Mouse (Mus musculus) regulatory T cell (primary cell): ENCODE measurements at regions not wholly inside any gene's neighbourhood (a gene's known extent, or its start where the extent isn't known, plus 50 kb on each side); places are given as distances from the start of the nearest gene placed in this dataset.

Source experiments
- in situ Hi-C: fragments of 300-600 bp; cut with MboI, MseI; formaldehyde crosslinking; loops from one replicate; pipeline ENCODE4 v1.15.1; 2025; ENCODE audit warnings: high pct_unique_total_duplicates

- in situ Hi-C loops = no loop called here
Measured at GRCm38 (mm10) chr13:42358588-42358987, 57.3 kb downstream of the Edn1 start.

DNA sequence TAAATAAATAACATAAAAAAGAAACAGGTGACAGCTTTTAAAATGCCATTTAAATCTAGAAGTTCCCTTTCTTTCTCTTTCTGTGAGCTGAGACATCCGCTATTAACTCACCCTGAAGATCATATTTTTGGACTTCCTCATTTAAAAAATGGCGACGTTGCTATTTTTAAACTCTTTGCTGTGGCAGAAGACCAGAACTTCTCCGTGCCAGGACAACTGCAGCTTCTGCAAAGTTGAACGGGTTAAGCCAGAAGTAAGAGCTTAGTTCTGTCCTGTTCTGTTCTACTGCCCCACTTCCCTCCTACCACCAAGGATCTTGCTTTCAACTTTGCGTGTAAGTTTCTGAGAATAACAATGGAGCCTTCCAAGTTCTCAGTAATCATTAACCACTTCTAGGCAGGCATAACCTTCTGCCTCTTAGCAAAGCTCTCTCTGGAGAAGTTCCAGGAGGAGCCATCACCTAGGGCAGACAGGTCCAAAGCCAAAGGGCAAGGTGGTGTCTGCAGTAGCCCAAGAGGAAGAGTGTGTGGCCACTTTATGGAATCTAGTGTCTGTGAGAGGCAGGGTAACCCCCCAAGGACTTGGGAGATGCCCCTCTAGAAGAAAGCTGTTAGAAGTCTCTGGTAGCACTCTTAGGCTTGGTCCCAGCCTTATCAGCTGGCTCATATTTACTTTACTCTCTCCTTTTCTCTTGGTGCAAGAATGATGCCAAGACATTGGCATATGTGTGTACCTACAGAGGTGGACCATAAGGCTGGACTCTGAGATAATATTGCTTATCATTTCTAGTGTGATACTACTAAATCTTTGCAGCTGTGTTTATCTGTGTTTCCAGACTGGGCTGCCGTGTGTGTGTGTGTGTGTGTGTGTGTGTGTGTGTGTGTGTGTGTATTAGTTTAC lies 66.6 kb downstream of the Edn1 start:
- in situ Hi-C loops = no loop called here

DNA sequence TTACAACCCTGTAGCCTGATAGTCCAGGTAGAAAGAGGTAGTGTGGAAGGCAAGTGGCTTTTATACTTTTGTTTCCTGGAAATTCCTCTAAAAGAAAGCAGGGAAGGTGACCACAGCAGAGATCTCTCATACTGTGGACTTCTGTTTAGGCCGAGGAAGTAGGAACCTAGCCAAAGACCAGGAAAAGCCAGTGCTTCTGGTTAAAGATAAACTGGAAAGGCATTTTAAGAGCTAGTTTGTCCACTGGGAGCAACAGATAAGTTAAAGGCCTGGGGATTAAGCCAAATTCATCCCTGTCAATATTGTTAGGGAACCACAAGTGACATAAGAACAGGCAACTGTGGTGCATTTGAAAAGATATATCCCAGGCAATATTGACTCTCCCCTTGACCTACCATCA lies 68.5 kb downstream of the Edn1 start:
- in situ Hi-C loops = no loop called here

GRCm38 (mm10) chr13:42372201-42372600 lies 70.9 kb downstream of the Edn1 start:
- in situ Hi-C loops = no loop called here

DNA sequence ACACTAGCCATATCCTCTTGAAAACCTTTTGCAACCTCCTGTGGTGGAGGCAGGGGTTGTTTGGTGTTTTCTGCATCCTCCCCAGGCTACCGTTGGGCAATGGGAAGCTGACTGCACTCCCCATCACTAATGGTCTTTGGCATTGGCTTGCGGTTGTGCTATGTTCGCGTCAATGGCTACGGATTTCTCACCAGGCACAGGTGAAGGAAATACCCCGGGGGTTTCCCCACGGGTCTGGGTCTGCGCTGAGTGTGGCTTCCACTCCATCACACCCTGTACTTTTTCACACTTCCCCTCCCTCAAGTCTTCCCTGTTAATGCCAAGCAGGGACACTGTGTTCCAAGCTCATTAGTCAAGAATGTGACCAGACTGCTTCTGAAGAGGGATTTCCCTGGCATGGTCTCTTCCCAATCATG lies 72.9 kb downstream of the Edn1 start:
- in situ Hi-C loops = no loop called here

DNA sequence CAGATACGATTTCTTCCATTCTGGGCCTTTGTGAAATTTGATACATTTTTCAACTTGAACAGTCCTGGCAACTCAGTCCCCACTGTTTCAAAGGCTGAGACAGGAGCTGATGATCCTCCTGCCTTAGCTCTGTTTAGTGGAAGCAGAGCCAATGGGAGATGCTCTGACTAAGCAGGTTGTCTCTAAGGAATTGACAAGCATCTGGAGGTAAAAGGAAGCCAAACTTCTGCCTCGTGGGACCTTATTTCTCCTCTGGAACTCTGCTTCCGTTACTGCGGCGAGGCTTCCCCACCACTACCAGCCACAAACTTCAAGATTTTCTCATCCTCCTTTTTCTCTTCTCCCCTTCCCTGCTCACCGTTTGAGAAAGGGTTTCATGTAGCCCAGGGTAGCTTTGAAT lies 78.4 kb downstream of the Edn1 start:
- in situ Hi-C loops = no loop called here

DNA sequence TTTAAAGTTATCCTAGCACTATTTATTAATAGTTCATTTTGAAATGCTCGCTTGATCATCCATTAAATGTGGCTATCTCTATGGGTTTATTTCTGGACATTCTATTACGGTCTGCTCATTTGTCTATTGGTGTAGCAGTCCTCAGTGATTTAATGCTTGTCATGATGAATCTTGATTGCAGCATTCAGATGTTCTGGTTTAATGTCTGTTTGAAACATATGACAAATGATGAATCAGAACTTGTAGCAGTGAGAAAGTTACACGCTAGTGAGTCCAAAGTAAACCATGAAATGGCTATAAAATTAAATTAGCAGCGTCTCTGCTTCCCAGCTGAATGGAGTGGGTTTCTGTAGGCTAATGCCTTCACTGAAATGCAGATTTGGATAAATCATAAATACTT lies 81.8 kb downstream of the Edn1 start:
- in situ Hi-C loops = no loop called here

DNA sequence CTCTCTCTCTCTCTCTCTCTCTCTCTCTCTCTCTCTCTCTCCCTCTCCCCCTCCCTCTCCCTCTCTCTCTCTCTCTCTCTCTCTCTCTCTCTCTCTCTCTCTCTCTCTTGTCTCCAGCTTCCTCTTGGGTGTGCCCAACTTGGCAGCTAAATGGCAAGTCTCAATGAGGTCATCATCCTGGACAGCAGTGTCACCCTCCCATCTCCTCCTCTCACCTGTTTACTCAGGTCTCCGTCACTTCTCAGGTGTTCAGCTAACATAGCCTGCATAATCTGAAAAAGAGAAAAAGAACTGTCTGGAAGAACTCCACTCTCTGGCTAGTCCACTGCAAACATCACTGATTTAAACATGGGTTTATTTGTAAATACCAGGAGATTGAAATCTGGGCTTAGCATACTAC lies 89.1 kb downstream of the Edn1 start:
- in situ Hi-C loops = no loop called here

GRCm38 (mm10) chr13:42391330-42392005 lies 90.2 kb downstream of the Edn1 start:
- in situ Hi-C loops = no loop called here

DNA sequence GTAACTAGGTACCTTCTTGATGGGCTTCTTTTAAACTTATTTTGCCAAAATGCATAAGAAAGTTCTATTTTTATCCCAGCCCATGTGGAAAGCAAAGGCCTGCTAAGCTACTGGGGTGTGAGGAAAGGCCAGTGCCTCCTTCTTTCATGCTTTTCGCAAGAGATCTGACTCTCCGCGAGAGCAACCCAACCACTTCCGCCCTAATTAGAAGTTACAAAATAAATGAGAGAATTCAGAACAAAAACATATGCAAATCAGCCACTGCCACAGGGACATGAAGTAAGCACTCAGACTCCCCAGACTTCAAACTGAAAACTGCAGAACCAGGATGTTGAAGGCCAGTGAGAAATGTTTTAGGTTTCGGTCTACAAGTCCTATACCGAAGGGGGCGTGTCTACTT lies 91.4 kb downstream of the Edn1 start:
- in situ Hi-C loops = no loop called here

DNA sequence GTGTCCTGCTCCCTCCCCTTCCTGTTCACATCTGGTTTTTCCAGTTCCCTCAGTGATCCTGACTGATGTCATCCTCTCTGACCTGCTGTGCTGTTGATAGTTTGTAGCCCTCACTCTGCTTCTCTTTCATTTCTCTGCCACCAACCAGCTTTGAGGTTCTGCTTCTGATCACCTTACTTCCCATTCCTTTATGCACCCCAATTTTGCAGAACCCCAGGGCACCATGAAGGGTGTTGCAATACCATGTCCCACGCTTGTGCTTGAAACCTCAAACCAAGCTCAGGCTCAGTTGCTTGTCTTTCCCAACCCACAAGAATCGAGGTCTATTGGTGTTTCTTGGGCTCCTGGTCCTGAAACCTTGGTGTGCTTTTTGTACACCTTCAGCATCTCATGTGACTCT lies 93.3 kb downstream of the Edn1 start:
- in situ Hi-C loops = no loop called here

DNA sequence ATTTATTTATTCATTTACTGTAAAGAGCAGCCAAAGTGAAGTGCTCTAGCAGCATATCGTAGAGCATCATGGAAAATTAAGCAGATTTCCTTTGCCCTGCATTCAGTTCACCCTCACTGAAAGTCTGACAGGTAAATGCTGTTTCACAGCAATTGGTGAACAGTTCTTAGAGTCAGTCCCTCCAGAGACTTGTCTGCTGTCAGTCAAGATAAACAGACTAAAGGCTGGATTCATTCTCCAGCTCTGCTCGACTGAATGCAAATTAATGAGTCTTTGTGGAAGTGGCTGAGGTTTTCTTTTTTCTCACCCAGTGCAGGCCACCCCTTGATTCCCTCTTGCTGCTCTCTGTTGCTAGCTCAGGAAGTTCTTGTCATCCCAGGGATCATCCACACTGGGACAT lies 100.2 kb downstream of the Edn1 start:
- in situ Hi-C loops = no loop called here

DNA sequence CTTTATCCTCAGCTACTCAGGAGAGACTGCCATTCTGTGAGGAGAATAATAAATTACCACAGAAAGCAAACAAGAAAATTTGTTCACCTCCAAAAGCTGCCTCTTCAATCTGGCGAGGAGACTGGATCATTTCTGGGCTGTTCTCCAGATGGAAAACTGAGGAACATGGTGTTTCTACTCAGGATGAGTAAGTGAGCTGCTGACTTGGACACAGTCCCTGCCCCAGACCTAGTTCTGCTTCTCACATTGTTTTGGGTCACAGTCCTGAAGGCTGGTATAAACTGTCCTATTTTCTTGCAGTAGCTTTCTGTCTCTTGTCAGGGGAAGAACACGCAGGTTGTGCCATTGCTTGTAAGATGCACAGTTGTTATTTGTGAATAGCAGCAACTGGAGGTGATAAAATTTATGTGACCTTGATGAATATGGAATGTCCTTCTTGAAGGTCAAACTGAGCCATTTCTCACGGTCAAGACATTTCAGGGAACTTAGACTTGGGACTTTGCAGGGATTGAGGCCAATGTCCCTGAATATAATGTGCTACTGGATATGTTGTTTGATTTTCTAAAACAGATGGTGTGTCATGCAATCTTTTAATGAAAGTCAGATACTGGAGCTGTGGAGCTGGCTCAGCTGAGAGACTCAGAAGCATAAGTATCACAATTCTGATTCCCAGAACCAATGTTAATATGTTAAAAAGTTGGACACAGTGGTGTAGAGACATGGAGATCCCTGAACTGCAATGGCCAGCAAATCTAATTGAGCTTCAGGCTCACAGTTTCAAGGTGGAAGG lies 102.2 kb downstream of the Edn1 start:
- in situ Hi-C loops = no loop called here

GRCm38 (mm10) chr13:42412652-42413282 lies 111.5 kb downstream of the Edn1 start:
- in situ Hi-C loops = loop anchor here (10.0 kb wide), 1 partner anchor 1552 kb away; no protein-coding TSS in a partner anchor

GRCm38 (mm10) chr13:42446921-42447320 lies 145.6 kb downstream of the Edn1 start:
- in situ Hi-C loops = no loop called here

- in situ Hi-C loops = no loop called here
Measured at GRCm38 (mm10) chr13:42453665-42454064, 152.4 kb downstream of the Edn1 start.

- in situ Hi-C loops = no loop called here
Measured at GRCm38 (mm10) chr13:42459892-42460291, 158.6 kb downstream of the Edn1 start.

DNA sequence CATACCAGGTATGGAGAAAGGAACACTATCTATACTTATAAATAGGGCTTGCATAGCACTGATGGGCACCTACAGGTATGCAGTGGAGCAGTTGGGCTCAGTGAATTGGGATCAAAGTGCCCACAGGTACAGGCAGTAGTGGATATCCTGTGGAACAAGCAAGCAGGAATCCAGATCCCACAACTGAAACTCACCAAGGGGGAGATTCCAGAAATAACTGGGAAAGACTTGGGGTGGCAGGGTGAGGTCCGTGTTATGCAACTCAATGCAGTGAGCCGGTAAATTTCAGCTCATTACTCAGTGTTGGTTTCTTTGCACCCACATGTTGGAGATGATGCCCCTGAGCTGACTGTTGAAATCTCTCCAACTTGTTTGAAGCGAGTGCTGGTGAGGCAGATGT lies 177.5 kb downstream of the Edn1 start:
- in situ Hi-C loops = no loop called here

DNA sequence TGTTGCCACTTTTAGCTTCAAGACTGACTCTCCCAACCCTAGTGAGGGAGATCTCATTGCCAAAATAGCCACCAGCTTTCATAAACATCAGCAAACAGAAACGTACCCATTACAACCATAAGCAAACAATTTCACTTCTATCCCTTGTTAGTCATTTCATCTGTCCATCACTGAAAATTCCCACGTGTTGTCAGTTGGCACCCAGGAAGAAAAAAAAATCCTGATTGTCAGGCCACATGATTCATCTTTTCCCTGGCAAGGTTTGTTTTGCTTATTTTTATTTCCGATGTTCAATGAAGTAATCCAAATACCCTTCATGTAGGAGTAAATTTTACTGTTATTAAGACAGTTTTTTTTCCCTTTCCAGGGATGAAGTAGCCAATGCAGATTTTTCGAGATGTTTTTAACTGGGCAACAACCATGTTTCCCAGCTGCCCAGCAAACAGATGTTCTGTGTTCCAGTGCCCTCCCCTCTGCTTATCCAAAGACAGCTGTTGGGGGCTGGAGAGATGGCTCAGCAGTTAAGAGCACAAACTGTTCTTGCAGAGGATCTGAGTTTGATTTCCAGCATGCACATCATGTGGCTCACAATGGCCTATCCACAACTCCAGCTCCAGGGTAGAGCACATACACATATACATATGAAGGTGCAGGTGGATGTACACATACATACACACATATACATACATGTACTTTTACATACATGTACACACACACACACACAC lies 189.3 kb upstream of the Phactr1 start:
- in situ Hi-C loops = no loop called here

DNA sequence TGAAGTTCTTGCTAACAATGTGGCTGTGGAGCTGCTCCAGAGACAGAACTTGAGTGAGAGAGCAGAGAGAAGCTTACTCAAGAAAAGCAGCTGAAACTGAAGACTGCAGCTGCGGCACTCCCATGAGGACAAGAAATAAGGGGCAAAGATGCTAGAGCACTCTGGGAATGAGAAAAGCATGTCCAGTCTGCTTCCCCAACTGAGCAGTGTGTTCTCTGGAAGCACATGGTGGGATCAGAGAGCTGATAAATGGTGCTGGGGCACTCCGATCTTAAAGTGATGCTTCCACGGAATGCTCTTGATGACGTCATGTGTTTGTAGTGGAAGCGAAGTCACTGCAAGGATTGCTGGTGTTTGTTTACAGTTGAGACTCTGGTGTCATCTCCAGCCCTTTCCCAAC lies 186.1 kb upstream of the Phactr1 start:
- in situ Hi-C loops = no loop called here

- in situ Hi-C loops = no loop called here
Measured at GRCm38 (mm10) chr13:42498351-42498750, 182.1 kb upstream of the Phactr1 start.
